Mouse (Mus musculus) cerebellum, adult 9-11 months (tissue): ENCODE measurements at regions not wholly inside any gene's neighbourhood (a gene's known extent, or its start where the extent isn't known, plus 50 kb on each side); places are given as distances from the start of the nearest gene placed in this dataset.

Experiments
- DNase-seq: peaks from one replicate; pipeline ENCODE4 v3.0.0; 2022

GRCm38 (mm10) chr4:62755237-62755900 is 195.7 kb downstream of the Rgs3 start:
- DNase-seq = no peak

DNA sequence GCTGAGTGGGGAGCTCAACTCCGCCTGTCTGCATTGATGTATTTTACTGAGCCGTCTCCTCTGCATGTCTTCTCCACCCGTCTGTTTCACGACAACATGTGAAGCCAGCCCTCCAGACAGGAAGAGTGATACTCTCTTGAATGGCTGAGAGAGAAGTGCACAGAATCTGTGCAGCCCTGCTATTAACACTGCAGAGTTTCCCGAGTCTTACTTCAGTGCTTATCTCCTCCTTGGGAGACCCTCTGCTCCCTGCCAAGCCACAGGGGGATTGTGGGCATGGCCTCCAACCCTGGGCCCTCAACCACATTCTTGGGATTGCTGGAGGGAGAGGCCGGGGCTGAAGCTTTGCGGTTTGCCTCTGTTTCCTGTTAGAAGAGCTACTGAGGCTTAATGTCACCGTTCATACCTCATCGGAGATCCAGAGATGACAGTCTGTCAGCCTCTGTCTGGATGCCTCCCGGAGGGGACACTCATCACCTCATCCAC is 197.1 kb downstream of the Rgs3 start:
- DNase-seq = no peak

- DNase-seq = no peak
Observed at GRCm38 (mm10) chr4:62760748-62761604, 201.3 kb downstream of the Rgs3 start.

GRCm38 (mm10) chr4:62761672-62762071 is 202.0 kb downstream of the Rgs3 start:
- peak; percentile 74 for DNase-seq

DNA sequence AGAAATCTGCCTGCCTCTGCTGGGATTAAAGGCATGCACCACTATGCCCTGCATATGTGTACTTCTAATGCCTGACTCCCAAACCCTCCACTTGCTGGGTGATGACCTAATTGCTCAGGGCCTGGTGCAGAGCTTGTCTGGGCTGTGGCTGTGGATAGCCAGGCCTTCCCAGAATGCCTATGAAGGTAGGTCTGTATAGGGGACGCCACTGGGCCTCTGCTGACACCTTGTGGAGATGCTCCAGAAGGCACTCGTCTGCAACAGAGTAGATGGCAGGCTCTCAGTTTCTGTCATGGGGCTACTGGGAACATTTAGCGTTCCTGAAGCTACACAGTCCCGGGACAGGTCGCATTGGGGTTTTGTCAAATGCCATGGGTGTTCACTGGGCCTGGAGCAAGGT is 201.4 kb upstream of the Zfp618 start:
- peak; percentile 84 for DNase-seq

DNA sequence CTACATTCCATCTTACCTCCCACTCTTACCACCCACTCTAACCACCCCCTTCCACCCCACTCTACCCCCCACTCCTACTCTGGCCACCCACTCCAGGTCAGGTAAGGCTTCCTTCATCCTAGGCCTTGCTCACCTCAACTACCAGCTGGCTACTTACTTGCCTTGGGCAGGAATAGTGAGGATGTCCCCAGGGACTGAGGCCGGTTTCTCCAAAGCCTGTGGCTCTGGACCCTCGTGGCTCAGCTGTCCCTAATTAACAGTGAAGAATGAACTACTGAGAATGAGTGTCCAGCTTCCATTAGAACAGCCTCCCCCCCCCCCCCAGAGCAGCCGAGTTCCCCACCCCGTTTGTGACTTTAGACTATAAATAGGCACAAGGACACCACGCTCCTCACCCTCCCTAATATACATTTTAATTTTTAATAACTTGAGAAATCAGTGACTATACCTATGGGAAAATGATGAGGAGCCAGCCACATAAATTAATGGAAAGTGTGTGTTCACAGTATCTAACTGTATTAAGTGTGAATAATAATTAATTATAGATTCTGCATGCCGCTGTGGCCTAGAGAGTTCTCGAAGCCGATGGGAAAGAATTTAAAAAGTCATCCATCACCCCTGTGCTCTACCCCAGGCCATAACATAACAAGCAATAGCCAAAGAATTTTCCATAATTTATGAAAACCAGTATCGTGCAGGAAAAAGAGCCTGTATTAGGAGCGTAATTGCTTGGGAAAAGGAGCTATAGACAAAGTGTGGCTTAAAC is 195.7 kb upstream of the Zfp618 start:
- no peak for DNase-seq

GRCm38 (mm10) chr4:62775005-62775609 is 190.3 kb upstream of the Zfp618 start:
- no peak for DNase-seq

- no peak for DNase-seq
Observed at GRCm38 (mm10) chr4:62776881-62777280, 188.5 kb upstream of the Zfp618 start.

GRCm38 (mm10) chr4:62777436-62777835 is 187.9 kb upstream of the Zfp618 start:
- no peak for DNase-seq

DNA sequence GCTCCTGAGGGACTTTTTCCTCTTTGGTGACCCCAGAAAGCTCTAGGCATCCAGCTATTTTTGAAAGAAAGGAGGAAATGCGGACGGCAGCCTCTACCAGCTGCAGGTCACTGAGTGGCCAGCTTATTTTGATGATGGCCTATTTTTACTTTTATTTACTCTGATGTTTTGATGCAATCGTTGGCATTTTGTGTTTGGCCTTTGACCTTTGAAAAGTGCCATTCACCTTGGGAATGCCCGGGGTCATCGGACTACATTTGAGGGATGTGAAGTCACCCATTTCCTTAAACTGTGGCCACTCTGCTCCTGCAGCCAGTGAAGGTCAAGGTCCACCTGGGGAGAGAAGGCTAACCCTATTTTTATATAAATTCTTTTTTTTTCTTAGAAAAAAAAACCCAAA is 186.8 kb upstream of the Zfp618 start:
- DNase-seq = no peak

DNA sequence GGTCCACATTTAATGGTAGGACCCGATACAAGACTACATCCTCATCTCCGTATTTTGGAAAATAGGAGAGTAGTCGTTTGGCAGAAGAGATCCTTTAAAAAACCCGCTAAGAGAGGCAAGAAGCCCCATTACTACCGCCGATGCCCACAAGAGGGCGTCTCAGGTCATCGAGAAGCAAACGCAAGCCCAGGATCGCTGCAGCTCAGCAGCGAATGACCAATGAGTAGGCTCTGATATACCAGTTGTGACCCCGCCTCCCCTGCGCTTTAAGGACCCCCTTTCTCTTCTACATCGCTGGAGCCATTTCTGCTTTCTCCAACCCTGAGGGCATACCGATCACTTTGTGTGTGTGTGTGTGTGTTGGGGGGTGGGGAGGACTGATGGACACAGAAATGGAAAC is 185.0 kb upstream of the Zfp618 start:
- DNase-seq = peak; percentile 82

DNA sequence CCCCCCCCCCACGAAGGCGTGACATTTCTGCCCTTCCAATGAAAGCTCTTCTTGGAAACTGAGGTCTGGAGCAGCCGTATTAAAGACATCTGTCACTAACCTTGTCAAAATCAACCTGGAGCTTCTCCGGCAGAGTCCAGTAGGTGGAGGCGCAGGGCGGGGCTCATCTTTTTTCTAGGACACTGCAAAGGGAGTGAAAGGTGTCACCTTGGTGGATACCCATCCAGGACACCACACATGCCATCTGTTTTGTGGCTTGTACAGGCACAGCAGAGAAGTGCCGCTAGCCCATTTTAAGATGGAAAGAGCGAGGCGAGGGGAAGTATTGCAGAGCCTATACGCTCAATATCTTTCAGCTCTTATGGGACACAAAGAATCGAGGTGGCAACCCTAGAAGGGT is 184.5 kb upstream of the Zfp618 start:
- no peak for DNase-seq

- no peak for DNase-seq
Observed at GRCm38 (mm10) chr4:62781309-62781800, 184.0 kb upstream of the Zfp618 start.

- DNase-seq = no peak
Observed at GRCm38 (mm10) chr4:62785711-62786110, 179.7 kb upstream of the Zfp618 start.

- no peak for DNase-seq
Observed at GRCm38 (mm10) chr4:62789696-62790095, 175.7 kb upstream of the Zfp618 start.

- no peak for DNase-seq
Observed at GRCm38 (mm10) chr4:62793582-62793981, 171.8 kb upstream of the Zfp618 start.

DNA sequence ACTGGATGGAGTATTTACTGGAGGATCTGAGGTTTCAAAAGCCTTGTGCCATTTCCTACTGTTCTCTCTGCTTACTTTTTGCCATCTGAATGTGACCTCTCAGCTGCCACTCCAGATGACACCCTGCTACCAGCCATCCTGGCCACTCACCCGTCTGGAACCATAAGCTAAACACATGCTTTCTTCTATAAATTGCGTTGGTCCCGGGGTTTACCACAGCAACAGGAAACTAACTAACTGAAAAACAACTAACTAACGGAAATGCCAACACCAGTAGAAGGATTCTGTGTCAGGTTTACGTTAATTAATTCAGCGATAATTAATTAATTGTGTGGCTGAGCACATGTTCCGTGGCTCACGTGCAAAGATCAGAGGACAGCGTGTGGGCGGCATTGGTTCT is 169.8 kb upstream of the Zfp618 start:
- no peak for DNase-seq

- DNase-seq = no peak
Observed at GRCm38 (mm10) chr4:62799923-62800322, 165.4 kb upstream of the Zfp618 start.

DNA sequence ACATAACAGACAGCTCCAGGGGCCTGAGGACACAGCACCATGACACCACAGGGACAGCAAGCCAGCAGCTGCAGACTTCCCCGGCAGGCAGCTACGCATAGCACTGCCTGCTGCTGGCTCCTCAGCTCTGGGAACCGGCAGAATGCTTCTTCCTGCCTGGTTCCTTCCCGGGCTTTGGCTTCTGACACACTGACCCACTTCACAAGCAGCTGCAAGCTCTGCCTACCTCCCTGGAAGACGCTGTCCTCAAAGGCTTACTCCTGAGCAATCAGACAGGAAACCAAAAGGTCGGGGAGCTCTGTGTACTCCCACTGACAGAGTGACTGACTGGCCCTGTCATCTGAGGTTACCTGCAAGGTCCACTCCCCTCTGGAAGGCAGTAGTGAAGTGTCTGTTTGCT is 159.5 kb upstream of the Zfp618 start:
- DNase-seq = no peak

- no peak for DNase-seq
Observed at GRCm38 (mm10) chr4:62806786-62807185, 158.6 kb upstream of the Zfp618 start.

DNA sequence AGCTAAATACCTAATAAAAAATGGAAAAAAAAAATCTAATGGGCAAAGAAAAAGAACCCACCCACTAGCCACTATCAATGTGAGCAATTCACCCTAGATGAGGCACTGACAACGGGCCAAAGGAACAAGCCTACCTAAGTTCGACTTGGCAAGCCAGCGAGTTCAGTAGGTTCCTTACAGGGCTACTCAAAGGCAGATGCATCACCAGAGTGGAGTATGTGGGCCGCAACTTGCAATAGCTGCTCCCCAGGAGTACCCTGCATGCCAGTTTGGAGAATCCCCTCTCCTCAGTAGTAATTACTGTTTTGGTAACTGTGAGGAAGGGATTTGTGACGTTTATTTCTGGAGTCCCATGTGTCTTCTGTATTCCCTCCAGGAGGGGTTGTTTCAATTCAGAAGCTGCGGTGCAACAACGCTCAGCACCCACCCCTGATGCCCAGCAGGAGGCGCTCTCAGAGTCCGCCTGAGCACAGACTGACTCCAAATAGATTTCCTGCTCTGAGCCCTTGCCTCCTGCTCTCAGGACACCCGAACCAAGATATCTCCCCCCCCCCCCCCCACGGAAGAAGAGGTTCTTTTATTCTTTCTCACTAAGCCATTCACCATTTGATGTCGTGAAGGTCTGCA is 157.3 kb upstream of the Zfp618 start:
- DNase-seq = no peak

GRCm38 (mm10) chr4:62808553-62808950 is 156.8 kb upstream of the Zfp618 start:
- no peak for DNase-seq
